Mouse (Mus musculus) embryonic fibroblast, embryonic 13.5 days (primary cell): ENCODE data around the gene Trim33.

Experiments
- CTCF ChIP-seq: IDR thresholded peaks from 2 replicates; pipeline ENCODE4 v1.5.1; 2011; ENCODE audit warnings: mild to moderate bottlenecking, control low read depth, low read length, moderate library complexity, borderline replicate concordance; ENCODE audit not compliant: insufficient read depth
- POLR2A ChIP-seq: IDR thresholded peaks from 2 replicates; pipeline ENCODE4 v1.6.1; 2011; ENCODE audit warnings: low read depth, mild to moderate bottlenecking, control low read depth, low read length, moderate library complexity

GRCm38 (mm10) chr3:103378018-103378417, 98.9 kb downstream of the Trim33 start:
- TF ChIP-seq CTCF, result no peak
- TF ChIP-seq POLR2A, result no peak
